Mouse (Mus musculus) Patski (cell line): Measurements from ENCODE around the gene Ccdc116. TPM values are rescaled to one million over a fixed set of nuclear protein-coding genes. Genes with fewer than 3 reads are reported as not detected.
"Not testable (repeated sequence)": the region's sequence is repeated elsewhere in the genome, so short reads cannot be mapped to it uniquely, and the experiment has no call there.

Experiments
- ATAC-seq: fragments of 100-300 bp; one replicate; pipeline ENCODE4 v1.8.0; 2021
- CTCF ChIA-PET: fragments of 350-600 bp; sonication (Branson Sonifier 250); formaldehyde crosslinking; loops from one replicate; lab custom pipeline; 2022; ENCODE audit warnings: inconsistent platforms; lab: Charles Lee
- POLR2A ChIA-PET: fragments of 350-600 bp; sonication (Branson Sonifier 250); formaldehyde crosslinking; loops from one replicate; lab custom pipeline; 2022; ENCODE audit warnings: antibody characterized with exemption, inconsistent platforms; lab: Charles Lee
- DNase-seq: peaks from one replicate; pipeline ENCODE4 v3.0.0-alpha.2; 2011; ENCODE audit warnings: low read depth, low spot score
- H3K27me3 ChIP-seq: fragments of 371-371 bp; one replicate; pipeline ENCODE4 v1.5.1; 2021
- CTCF ChIP-seq: fragments of 100-300 bp; IDR thresholded peaks from one replicate; pipeline ENCODE4 v1.5.1; 2021
- in situ Hi-C: fragments of 300-500 bp; cut with MboI; formaldehyde crosslinking; loops from 3 replicates; pipeline ENCODE4 v1.11.1; 2018; ENCODE audit warnings: low pct_unique_long_range_greater_than_20kb, mixed read lengths
- polyA plus RNA-seq: library from polyadenylated mRNA; unstranded; gene quantifications from one replicate; pipeline ENCODE4 v1.2.3, GENCODE M21; 2021

Gene Ccdc116
- polyA plus RNA-seq: 0.21 TPM

GRCm38 (mm10) chr16:17146772-17147235 is at the start of gene Ccdc116:
Ccdc116 (minus strand) TSS chr16:17147229.
- CTCF ChIA-PET: no interaction called here
- no peaks in the 10 kb centered on the region for H3K27me3 ChIP-seq

GRCm38 (mm10) chr16:17193823-17194222 is 46.8 kb upstream of the Ccdc116 start:
- TF ChIP-seq CTCF: no peak
- ChIA-PET POLR2A (no interaction called here), CTCF (no interaction called here)
- in situ Hi-C loops: no loop called here
- DNase-seq (no peak), ATAC-seq (no peak)
- no peaks in the 10 kb centered on the region for H3K27me3 ChIP-seq

More at GRCm38 (mm10) chr16:17146772-17147235, at the start of gene Ccdc116:
- DNase-seq (no peak), ATAC-seq (peak; percentile 93)
- TF ChIP-seq CTCF: no peak
- in situ Hi-C loops: no loop called here
- POLR2A ChIA-PET: no interaction called here

- ChIA-PET CTCF (no interaction called here), POLR2A (no interaction called here)
- TF ChIP-seq CTCF: no peak
- DNase-seq (no peak), ATAC-seq (no peak)
- in situ Hi-C loops: no loop called here
- no peaks in the 10 kb centered on the region for H3K27me3 ChIP-seq
Measured at GRCm38 (mm10) chr16:17185475-17185874, 38.4 kb upstream of the Ccdc116 start.

GRCm38 (mm10) chr16:17183003-17183402 is 36.0 kb upstream of the Ccdc116 start:
- CTCF ChIA-PET: interaction anchor here (1.5 kb wide), 1 partner anchor 10 kb away, joined by 4 read pairs; no protein-coding TSS in a partner anchor
- DNase-seq (no peak), ATAC-seq (no peak)
- TF ChIP-seq CTCF: no peak
- in situ Hi-C loops: no loop called here
- POLR2A ChIA-PET: interaction anchor here (0.6 kb wide), 1 partner anchor 95 kb away, joined by 3 read pairs; no protein-coding TSS in a partner anchor
- H3K27me3 ChIP-seq: no peaks in the 10 kb centered on the region

- in situ Hi-C loops: no loop called here
- CTCF ChIA-PET: interaction anchor here (1.5 kb wide), 2 partner anchors 9 to 14 kb away, joined by 3 to 4 read pairs; no protein-coding TSS in a partner anchor
Measured at GRCm38 (mm10) chr16:17182136-17182535, 35.1 kb upstream of the Ccdc116 start.

GRCm38 (mm10) chr16:17181382-17181781 is 34.4 kb upstream of the Ccdc116 start:
- TF ChIP-seq CTCF: no peak
- H3K27me3 ChIP-seq: no peaks in the 10 kb centered on the region
- ATAC-seq (no peak), DNase-seq (no peak)
- ChIA-PET POLR2A (interaction anchor here (0.8 kb wide), 1 partner anchor 76 kb away, joined by 3 read pairs; no protein-coding TSS in a partner anchor), CTCF (interaction anchor here (1.5 kb wide), 1 partner anchor 15 kb away, joined by 3 read pairs; no protein-coding TSS in a partner anchor)
- in situ Hi-C loops: no loop called here

More at GRCm38 (mm10) chr16:17182136-17182535, 35.1 kb upstream of the Ccdc116 start:
- ATAC-seq (no peak), DNase-seq (no peak)
- POLR2A ChIA-PET: no interaction called here
- H3K27me3 ChIP-seq: no peaks in the 10 kb centered on the region
- TF ChIP-seq CTCF: no peak

GRCm38 (mm10) chr16:17179706-17180105 is 32.7 kb upstream of the Ccdc116 start:
- DNase-seq (no peak), ATAC-seq (no peak)
- no peaks in the 10 kb centered on the region for H3K27me3 ChIP-seq
- ChIA-PET POLR2A (interaction anchor here (0.7 kb wide), 1 partner anchor 19 kb away, joined by 4 read pairs; no protein-coding TSS in a partner anchor), CTCF (interaction anchor here (0.9 to 1.1 kb wide), 2 partner anchors 10 to 13 kb away, joined by 3 to 4 read pairs; no protein-coding TSS in a partner anchor)
- in situ Hi-C loops: no loop called here
- no peak for TF ChIP-seq CTCF

- H3K27me3 ChIP-seq: no peaks in the 10 kb centered on the region
- CTCF ChIA-PET: interaction anchor here (1.2 kb wide), 1 partner anchor 13 kb away, joined by 4 read pairs; no protein-coding TSS in a partner anchor
- TF ChIP-seq CTCF: no peak
- in situ Hi-C loops: no loop called here
- POLR2A ChIA-PET: no interaction called here
- DNase-seq: no peak
- ATAC-seq: no peak
Measured at GRCm38 (mm10) chr16:17177623-17178170, 30.7 kb upstream of the Ccdc116 start.

- in situ Hi-C loops: no loop called here
- no peak for DNase-seq
- no peak for ATAC-seq
Measured at GRCm38 (mm10) chr16:17175765-17176164, 28.7 kb upstream of the Ccdc116 start.

GRCm38 (mm10) chr16:17168049-17168448 is 21.0 kb upstream of the Ccdc116 start:
- no peaks in the 10 kb centered on the region for H3K27me3 ChIP-seq
- ChIA-PET CTCF (no interaction called here), POLR2A (interaction anchor here (1.8 kb wide), 1 partner anchor 14 kb away, joined by 5 read pairs; no protein-coding TSS in a partner anchor)
- in situ Hi-C loops: no loop called here
- no peak for DNase-seq
- no peak for ATAC-seq
- no peak for TF ChIP-seq CTCF

More at GRCm38 (mm10) chr16:17175765-17176164, 28.7 kb upstream of the Ccdc116 start:
- CTCF ChIA-PET: interaction anchor here (1.2 kb wide), 1 partner anchor 9 kb away, joined by 3 read pairs; no protein-coding TSS in a partner anchor
- no peaks in the 10 kb centered on the region for H3K27me3 ChIP-seq
- no peak for TF ChIP-seq CTCF
- POLR2A ChIA-PET: no interaction called here

- POLR2A ChIA-PET: interaction anchor here (0.6 kb wide), 1 partner anchor 23 kb away, joined by 3 read pairs; the partner anchor contains the start of gene Ydjc
- no peak for DNase-seq
- CTCF ChIA-PET: interaction anchor here (0.9 to 1.1 kb wide), 3 partner anchors 8 to 23 kb away, joined by 3 read pairs; no protein-coding TSS in a partner anchor
Measured at GRCm38 (mm10) chr16:17167179-17167578, 20.1 kb upstream of the Ccdc116 start.

GRCm38 (mm10) chr16:17165478-17165877 is 18.4 kb upstream of the Ccdc116 start:
- CTCF ChIA-PET, H3K27me3 ChIP-seq, ATAC-seq, DNase-seq, in situ Hi-C loops, POLR2A ChIA-PET: not testable (repeated sequence)

More at GRCm38 (mm10) chr16:17167179-17167578, 20.1 kb upstream of the Ccdc116 start:
- in situ Hi-C loops: no loop called here
- no peak for ATAC-seq
- TF ChIP-seq CTCF: no peak
- H3K27me3 ChIP-seq: no peaks in the 10 kb centered on the region
